Mouse (Mus musculus) myocyte (in vitro differentiated cells): ENCODE results near the gene Vwa5a.

Source experiments
- E2F4 ChIP-seq: IDR thresholded peaks from one replicate; pipeline ENCODE4 v1.6.1; 2011; ENCODE audit warnings: mild to moderate bottlenecking, control low read depth, moderate library complexity; ENCODE audit not compliant: insufficient read depth
- MAX ChIP-seq: IDR thresholded peaks from one replicate; pipeline ENCODE4 v1.6.1; 2011; ENCODE audit warnings: low read depth, mild to moderate bottlenecking, control low read depth
- MYOD1 ChIP-seq, 3 experiments: IDR thresholded peaks; one replicate each; pipeline ENCODE4 v1.6.1; 2011; ENCODE audit warnings: control low read depth in 2 of 3, low read depth in 2 of 3, mild to moderate bottlenecking in 2 of 3, moderate library complexity in 1 of 3; ENCODE audit not compliant: insufficient read length in 2 of 3, control insufficient read depth in 1 of 3
- MYOG ChIP-seq, 3 experiments: IDR thresholded peaks; one replicate each; pipeline ENCODE4 v1.6.1; 2011; ENCODE audit warnings: control low read depth in 2 of 3, low read depth in 2 of 3, mild to moderate bottlenecking in 2 of 3; ENCODE audit not compliant: insufficient read length in 2 of 3, control insufficient read depth in 1 of 3, insufficient read depth in 1 of 3
- POLR2A ChIP-seq: IDR thresholded peaks from one replicate; pipeline ENCODE4 v1.6.1; 2011; ENCODE audit warnings: low read depth, mild to moderate bottlenecking, control low read depth, moderate library complexity; ENCODE audit not compliant: insufficient read length
- POLR2AphosphoS2 ChIP-seq: IDR thresholded peaks from one replicate; pipeline ENCODE4 v1.6.1; 2011; ENCODE audit warnings: low read depth, control low read depth; ENCODE audit not compliant: insufficient read length
- SRF ChIP-seq: IDR thresholded peaks from one replicate; pipeline ENCODE4 v1.6.1; 2011; ENCODE audit warnings: low read depth; ENCODE audit not compliant: control insufficient read depth, insufficient read length
- TCF12 ChIP-seq: IDR thresholded peaks from one replicate; pipeline ENCODE4 v1.6.1; 2011; ENCODE audit warnings: mild to moderate bottlenecking, control low read depth; ENCODE audit not compliant: poor library complexity, insufficient read depth, severe bottlenecking
- USF1 ChIP-seq: IDR thresholded peaks from one replicate; pipeline ENCODE4 v1.6.1; 2011; ENCODE audit warnings: low read depth, mild to moderate bottlenecking, control low read depth, moderate library complexity

DNA sequence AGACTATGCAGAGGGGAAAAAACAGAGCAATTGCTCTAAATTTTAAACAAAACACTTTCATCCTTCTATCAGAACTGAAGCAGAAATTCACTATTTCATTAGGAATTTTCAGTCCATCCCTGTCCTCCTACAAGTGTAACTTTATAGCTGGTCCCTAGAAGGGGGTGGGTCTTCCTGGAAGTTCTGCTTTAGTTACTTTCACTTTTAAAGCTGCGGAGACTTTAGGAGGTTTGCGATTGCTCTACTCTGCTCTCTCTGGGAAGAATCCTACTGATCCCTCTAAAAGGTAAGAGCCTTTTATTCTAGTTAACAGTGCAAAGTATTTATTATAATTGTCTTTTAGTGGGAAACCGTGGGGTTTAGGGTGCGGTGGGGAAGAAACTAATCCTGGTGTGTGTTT lies at the start of gene Vwa5a:
- TF ChIP-seq SRF (no peak), MYOD1 (IDR thresholded peaks at IDR 0.05; ENCODE audit: control insufficient read depth in 1 of 3, insufficient read length in 2 of 3, low read depth in 2 of 3) (no peak), POLR2A (no peak), USF1 (no peak), MAX (no peak), MYOG (IDR thresholded peaks at IDR 0.05; ENCODE audit: control insufficient read depth in 1 of 3, insufficient read depth in 1 of 3, insufficient read length in 2 of 3, low read depth in 2 of 3) (no peak), TCF12 (no peak), POLR2AphosphoS2 (no peak), E2F4 (no peak)
